In genomic region chr5:136703751-136704150, GRCm38 (mm10) we compare ENCODE assay signal across 9 mouse cellular contexts. TPM values are rescaled to one million over a fixed set of nuclear protein-coding genes. Genes with fewer than 3 reads are reported as not detected.
DNase-seq lines count a peak whose midpoint lies in the region; ATAC-seq and TF ChIP-seq lines count a peak whose summit lies in the region.
"Had no signal": no experiment of that assay in that cellular context is flagged by ENCODE, and none has a peak within 500 bp of the region (broad histone marks: within the 10 kb centered on the region; RNA-seq: fewer than 3 reads in every experiment).

No protein-coding gene starts in this region.

- TF ChIP-seq CTCF in E14TG2a.4 (conservative IDR thresholded peaks at IDR 0.05; ENCODE audit: low read length): peak; percentile 74
- peak; percentile 96 for TF ChIP-seq CTCF in layer of hippocampus, adult 2 months (conservative IDR thresholded peaks at IDR 0.05)

- no peaks in the 10 kb centered on the region; the same call in 1 of the 2 replicates for H3K27me3 ChIP-seq in E14TG2a.4 (ENCODE audit: insufficient read depth, low read length)
- H3K27me3 ChIP-seq in heart, embryonic 15.5 days: no peaks in the 10 kb centered on the region

- no peak overlapping the region for H3K4me3 ChIP-seq in E14TG2a.4 (replicated peaks; ENCODE audit: low read length)
- H3K4me3 ChIP-seq in heart, embryonic 15.5 days: no peak overlapping the region
- H3K4me3 ChIP-seq in layer of hippocampus, adult 2 months: no peak overlapping the region

- no peaks in the 10 kb centered on the region for H3K36me3 ChIP-seq in E14TG2a.4 (ENCODE audit: insufficient read depth, low read length)
- H3K36me3 ChIP-seq in heart, embryonic 15.5 days: no peaks in the 10 kb centered on the region

- peaks cover 29% of the 10 kb centered on the region for H3K4me1 ChIP-seq in E14TG2a.4 (replicated peaks; ENCODE audit: low read depth, low read length)
- H3K4me1 ChIP-seq in heart, embryonic 15.5 days (replicated peaks): no peaks in the 10 kb centered on the region

- no peak overlapping the region for H3K9ac ChIP-seq in heart, embryonic 15.5 days

- peak; percentile 70 for DNase-seq in R1 (ENCODE audit: low read depth, low spot score)
- DNase-seq in cerebellum, postnatal 25 days: peak; percentile 75 to 90
- peak in 1 of 2 experiments; percentile 77 for DNase-seq in layer of hippocampus, adult 2 months (ENCODE audit: low spot score in 2 of 2)
- peak; percentile 57 to 80 for DNase-seq in lung, postnatal 4 days
- DNase-seq in spleen, adult 12 weeks (ENCODE audit: low spot score): peak; percentile 39
- no peak for DNase-seq in Muller cell, postnatal 12 days (ENCODE audit: inconsistent ontology term)

- peaks cover 13% of the 10 kb centered on the region for H3K9me3 ChIP-seq in E14TG2a.4 (ENCODE audit: low read length)
- no peaks in the 10 kb centered on the region for H3K9me3 ChIP-seq in heart, embryonic 15.5 days (replicated peaks)

- H3K4me2 ChIP-seq in heart, embryonic 15.5 days: no peak overlapping the region

- no peak overlapping the region for H3K27ac ChIP-seq in heart, embryonic 15.5 days
- no peak overlapping the region for H3K27ac ChIP-seq in layer of hippocampus, adult 2 months

- ATAC-seq in heart, embryonic 15.5 days (replicated peaks; ENCODE audit: insufficient number of reproducible peaks, insufficient read depth, low FRiP score, low read depth): 0 out of 2 replicates have a peak, but pooled peaks have one; percentile 23

- WGBS in heart, embryonic 15.5 days: 29% methylated on average over 3 of the region's 3 CpGs

RNA-seq across cellular contexts. Expression of gene Myl10, which starts 10.8 kb away (rescaled TPM):
- 0.28 and 3.1 TPM in 2 replicates for polyA plus RNA-seq in heart, embryonic 15.5 days (2015; fragmentation: Nextera tagmentation; extraction: Ambion mirVana)
- total RNA-seq in layer of hippocampus, adult 2 months (2021): not detected
- total RNA-seq: left cerebral cortex, adult 8-10 months had no signal
